Mouse (Mus musculus): ENCODE measurements around the gene Tmsb4x. TPM values are rescaled to one million over a fixed set of nuclear protein-coding genes. Genes with fewer than 3 reads are reported as not detected.

Tmsb4x gene
- polyA plus RNA-seq, 1 experiment from 2014 or later = 2,801 TPM

- H3K9ac ChIP-seq (ENCODE audit: low read length) = no peak overlapping the region
- H3K4me3 ChIP-seq (ENCODE audit: control insufficient read depth in 1 of 2, insufficient read depth in 1 of 2, low read depth in 1 of 2, low read length in 2 of 2) = no peak overlapping the region
- H3K27me3 ChIP-seq (ENCODE audit: control insufficient read depth, insufficient read depth, low read length) = no peaks in the 10 kb centered on the region
- WGBS = 79% methylated on average over 5 of the region's 5 CpGs
- no peak overlapping the region for H3K27ac ChIP-seq (replicated peaks in 1 of 2; ENCODE audit: control insufficient read depth in 1 of 2, insufficient read depth in 1 of 2, low read depth in 2 of 2, low read length in 2 of 2)
- H3K9me3 ChIP-seq (ENCODE audit: control insufficient read depth, low read length) = no peaks in the 10 kb centered on the region
- peaks cover 3 to 9% of the 10 kb centered on the region in 2 experiments; a peak in 3 of 4 replicates for H3K4me1 ChIP-seq (ENCODE audit: control insufficient read depth in 2 of 2, insufficient read depth in 2 of 2, low read length in 2 of 2)
- H3K4me2 ChIP-seq (ENCODE audit: low read length) = no peak overlapping the region
- H3K36me3 ChIP-seq (ENCODE audit: control insufficient read depth, insufficient read depth, low read length) = no peaks in the 10 kb centered on the region
- ATAC-seq (ENCODE audit: insufficient number of reproducible peaks, insufficient read depth, low FRiP score, low read depth) = no peak
Measured at GRCm38 (mm10) chrX:167182411-167182810, 26.7 kb downstream of the Tmsb4x start.

- Histone ChIP-seq H3K9ac (ENCODE audit: low read length) (no peak overlapping the region), H3K9me3 (ENCODE audit: control insufficient read depth, low read length) (no peaks in the 10 kb centered on the region), H3K4me2 (ENCODE audit: low read length) (no peak overlapping the region), H3K4me1 (ENCODE audit: control insufficient read depth in 2 of 2, insufficient read depth in 2 of 2, low read length in 2 of 2) (peaks cover 3 to 9% of the 10 kb centered on the region in 2 experiments; a peak in 3 of 4 replicates), H3K36me3 (ENCODE audit: control insufficient read depth, insufficient read depth, low read length) (no peaks in the 10 kb centered on the region), H3K27ac (replicated peaks in 1 of 2; ENCODE audit: control insufficient read depth in 1 of 2, insufficient read depth in 1 of 2, low read depth in 2 of 2, low read length in 2 of 2) (peak overlapping the region; percentile 87 to 93), H3K4me3 (ENCODE audit: control insufficient read depth in 1 of 2, insufficient read depth in 1 of 2, low read depth in 1 of 2, low read length in 2 of 2) (no peak overlapping the region), H3K27me3 (ENCODE audit: control insufficient read depth, insufficient read depth, low read length) (no peaks in the 10 kb centered on the region)
- WGBS = 30% methylated on average over 4 of the region's 4 CpGs
- ATAC-seq (ENCODE audit: insufficient number of reproducible peaks, insufficient read depth, low FRiP score, low read depth) = peak; percentile 56; the same call in 1 of the 2 replicates
Measured at GRCm38 (mm10) chrX:167179961-167180642, 29.0 kb downstream of the Tmsb4x start.

- Histone ChIP-seq H3K4me1 (ENCODE audit: control insufficient read depth in 2 of 2, insufficient read depth in 2 of 2, low read length in 2 of 2) (peaks cover 3 to 9% of the 10 kb centered on the region in 2 experiments; a peak in 3 of 4 replicates), H3K9me3 (ENCODE audit: control insufficient read depth, low read length) (no peaks in the 10 kb centered on the region), H3K4me3 (ENCODE audit: control insufficient read depth in 1 of 2, insufficient read depth in 1 of 2, low read depth in 1 of 2, low read length in 2 of 2) (no peak overlapping the region), H3K4me2 (ENCODE audit: low read length) (no peak overlapping the region), H3K36me3 (ENCODE audit: control insufficient read depth, insufficient read depth, low read length) (no peaks in the 10 kb centered on the region), H3K27me3 (ENCODE audit: control insufficient read depth, insufficient read depth, low read length) (no peaks in the 10 kb centered on the region), H3K9ac (ENCODE audit: low read length) (no peak overlapping the region), H3K27ac (replicated peaks in 1 of 2; ENCODE audit: control insufficient read depth in 1 of 2, insufficient read depth in 1 of 2, low read depth in 2 of 2, low read length in 2 of 2) (peak overlapping the region; percentile 87 to 93)
- ATAC-seq (ENCODE audit: insufficient number of reproducible peaks, insufficient read depth, low FRiP score, low read depth) = peak; percentile 83
- whole genome bisulfite sequencing = 46% methylated on average over 3 of the region's 3 CpGs
Measured at GRCm38 (mm10) chrX:167179549-167179948, 29.6 kb downstream of the Tmsb4x start.

GRCm38 (mm10) chrX:167175319-167175718 is 33.8 kb downstream of the Tmsb4x start:
- H3K4me1 ChIP-seq (ENCODE audit: control insufficient read depth in 2 of 2, insufficient read depth in 2 of 2, low read length in 2 of 2) = peaks cover 4 to 9% of the 10 kb centered on the region in 2 experiments; a peak in 3 of 4 replicates
- no peak overlapping the region for H3K4me2 ChIP-seq (ENCODE audit: low read length)
- H3K4me3 ChIP-seq (ENCODE audit: control insufficient read depth in 1 of 2, insufficient read depth in 1 of 2, low read depth in 1 of 2, low read length in 2 of 2) = no peak overlapping the region
- no peaks in the 10 kb centered on the region for H3K9me3 ChIP-seq (ENCODE audit: control insufficient read depth, low read length)
- H3K27me3 ChIP-seq (ENCODE audit: control insufficient read depth, insufficient read depth, low read length) = no peaks in the 10 kb centered on the region
- ATAC-seq (ENCODE audit: insufficient number of reproducible peaks, insufficient read depth, low FRiP score, low read depth) = no peak
- no peak overlapping the region for H3K27ac ChIP-seq (replicated peaks in 1 of 2; ENCODE audit: control insufficient read depth in 1 of 2, insufficient read depth in 1 of 2, low read depth in 2 of 2, low read length in 2 of 2)
- H3K9ac ChIP-seq (ENCODE audit: low read length) = no peak overlapping the region
- 69% methylated on average over 6 of the region's 6 CpGs for WGBS
- no peaks in the 10 kb centered on the region for H3K36me3 ChIP-seq (ENCODE audit: control insufficient read depth, insufficient read depth, low read length)

GRCm38 (mm10) chrX:167174311-167174710 is 34.8 kb downstream of the Tmsb4x start:
- Histone ChIP-seq H3K4me2 (ENCODE audit: low read length) (no peak overlapping the region), H3K27me3 (ENCODE audit: control insufficient read depth, insufficient read depth, low read length) (no peaks in the 10 kb centered on the region), H3K27ac (replicated peaks in 1 of 2; ENCODE audit: control insufficient read depth in 1 of 2, insufficient read depth in 1 of 2, low read depth in 2 of 2, low read length in 2 of 2) (no peak overlapping the region), H3K36me3 (ENCODE audit: control insufficient read depth, insufficient read depth, low read length) (no peaks in the 10 kb centered on the region), H3K4me3 (ENCODE audit: control insufficient read depth in 1 of 2, insufficient read depth in 1 of 2, low read depth in 1 of 2, low read length in 2 of 2) (no peak overlapping the region), H3K9me3 (ENCODE audit: control insufficient read depth, low read length) (no peaks in the 10 kb centered on the region), H3K9ac (ENCODE audit: low read length) (no peak overlapping the region), H3K4me1 (ENCODE audit: control insufficient read depth in 2 of 2, insufficient read depth in 2 of 2, low read length in 2 of 2) (peaks cover 0 to 6% of the 10 kb centered on the region in 2 experiments; a peak in 3 of 4 replicates)
- ATAC-seq (ENCODE audit: insufficient number of reproducible peaks, insufficient read depth, low FRiP score, low read depth) = no peak
- WGBS = 68% methylated on average over 3 of the region's 3 CpGs

- ATAC-seq (ENCODE audit: insufficient number of reproducible peaks, insufficient read depth, low FRiP score, low read depth) = 0 out of 2 replicates have a peak, but pooled peaks have one; percentile 9
- H3K27me3 ChIP-seq (ENCODE audit: control insufficient read depth, insufficient read depth, low read length) = no peaks in the 10 kb centered on the region
- H3K4me3 ChIP-seq (ENCODE audit: control insufficient read depth in 1 of 2, insufficient read depth in 1 of 2, low read depth in 1 of 2, low read length in 2 of 2) = no peak overlapping the region
- H3K4me2 ChIP-seq (ENCODE audit: low read length) = no peak overlapping the region
- no peaks in the 10 kb centered on the region for H3K36me3 ChIP-seq (ENCODE audit: control insufficient read depth, insufficient read depth, low read length)
- H3K9me3 ChIP-seq (ENCODE audit: control insufficient read depth, low read length) = no peaks in the 10 kb centered on the region
- no peak overlapping the region for H3K9ac ChIP-seq (ENCODE audit: low read length)
- WGBS = 35% methylated on average over 2 of the region's 2 CpGs
- H3K27ac ChIP-seq (replicated peaks in 1 of 2; ENCODE audit: control insufficient read depth in 1 of 2, insufficient read depth in 1 of 2, low read depth in 2 of 2, low read length in 2 of 2) = peak overlapping the region; percentile 4 to 66
- H3K4me1 ChIP-seq (ENCODE audit: control insufficient read depth in 2 of 2, insufficient read depth in 2 of 2, low read length in 2 of 2) = peaks cover 0 to 6% of the 10 kb centered on the region in 2 experiments; a peak in 3 of 4 replicates
Measured at GRCm38 (mm10) chrX:167172256-167172655, 36.9 kb downstream of the Tmsb4x start.

GRCm38 (mm10) chrX:167171281-167171680 is 37.8 kb downstream of the Tmsb4x start:
- WGBS = 47% methylated on average over 2 of the region's 2 CpGs
- Histone ChIP-seq H3K9ac (ENCODE audit: low read length) (no peak overlapping the region), H3K27ac (replicated peaks in 1 of 2; ENCODE audit: control insufficient read depth in 1 of 2, insufficient read depth in 1 of 2, low read depth in 2 of 2, low read length in 2 of 2) (peak overlapping the region in 1 of 2 experiments; percentile 66; a peak in 1 of 4 replicates), H3K4me3 (ENCODE audit: control insufficient read depth in 1 of 2, insufficient read depth in 1 of 2, low read depth in 1 of 2, low read length in 2 of 2) (no peak overlapping the region), H3K9me3 (ENCODE audit: control insufficient read depth, low read length) (no peaks in the 10 kb centered on the region), H3K27me3 (ENCODE audit: control insufficient read depth, insufficient read depth, low read length) (no peaks in the 10 kb centered on the region), H3K4me2 (ENCODE audit: low read length) (no peak overlapping the region), H3K36me3 (ENCODE audit: control insufficient read depth, insufficient read depth, low read length) (no peaks in the 10 kb centered on the region), H3K4me1 (ENCODE audit: control insufficient read depth in 2 of 2, insufficient read depth in 2 of 2, low read length in 2 of 2) (peaks cover 0 to 6% of the 10 kb centered on the region in 2 experiments; a peak in 3 of 4 replicates)
- ATAC-seq (ENCODE audit: insufficient number of reproducible peaks, insufficient read depth, low FRiP score, low read depth) = no peak
